Mouse (Mus musculus): Measurements from ENCODE around the gene Sap30l. TPM values are rescaled to one million over a fixed set of nuclear protein-coding genes. Genes with fewer than 3 reads are reported as not detected.
"Not testable (repeated sequence)": the region's sequence is repeated elsewhere in the genome, so short reads cannot be mapped to it uniquely, and the experiment has no call there.

Sap30l gene
- total and polyA plus RNA-seq, 2 experiments from 2014 or later, result 11.4 to 26.6 TPM

GRCm38 (mm10) chr11:57823714-57824113 is 22.3 kb downstream of the Sap30l start:
- no peak for TF ChIP-seq CTCF (IDR thresholded peaks at IDR 0.05; ENCODE audit: low read depth)
- DNase-seq (no peak), ATAC-seq (no peak)
- Histone ChIP-seq H3K27me3 (ENCODE audit: insufficient read depth, low read length) (peaks cover 32% of the 10 kb centered on the region), H3K27ac (ENCODE audit: low read depth, low read length) (no peak overlapping the region), H3K36me3 (ENCODE audit: insufficient read depth) (no peaks in the 10 kb centered on the region), H3K4me3 (ENCODE audit: low read depth, low read length) (no peak overlapping the region), H3K4me1 (ENCODE audit: insufficient read depth) (no peaks in the 10 kb centered on the region), H3K4me2 (ENCODE audit: low read depth) (no peak overlapping the region), H3K9me3 (ENCODE audit: low read length) (no peaks in the 10 kb centered on the region), H3K9ac (no peak overlapping the region)
- WGBS, result 75% methylated on average over 7 of the region's 7 CpGs

DNA sequence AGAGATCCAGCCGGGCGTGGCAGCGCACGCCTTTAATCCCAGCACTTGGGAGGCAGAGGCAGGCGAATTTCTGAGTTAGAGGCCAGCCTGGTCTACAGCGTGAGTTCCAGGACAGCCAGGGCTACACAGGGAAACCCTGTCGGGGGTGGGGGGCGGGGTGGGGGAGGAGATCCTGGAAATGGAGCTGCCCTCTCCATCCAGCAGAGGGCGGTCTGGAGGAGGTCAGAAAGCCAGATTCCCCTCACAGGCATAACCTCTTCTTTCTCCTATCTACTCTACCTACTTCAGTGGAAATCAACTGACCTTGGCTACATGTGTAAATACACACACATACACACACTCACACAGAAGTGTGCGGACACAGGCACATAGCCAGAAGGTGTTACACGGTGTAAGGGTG is 23.8 kb downstream of the Sap30l start:
- not testable (repeated sequence) for H3K36me3 ChIP-seq (ENCODE audit: insufficient read depth); ATAC-seq; DNase-seq; H3K4me2 ChIP-seq (ENCODE audit: low read depth); H3K4me3 ChIP-seq (ENCODE audit: low read depth, low read length); H3K9ac ChIP-seq; H3K27ac ChIP-seq (ENCODE audit: low read depth, low read length); H3K9me3 ChIP-seq (ENCODE audit: low read length); H3K4me1 ChIP-seq (ENCODE audit: insufficient read depth)
- peaks cover 47% of the 10 kb centered on the region for H3K27me3 ChIP-seq (ENCODE audit: insufficient read depth, low read length)
- 56% methylated on average over 11 of the region's 11 CpGs for WGBS

DNA sequence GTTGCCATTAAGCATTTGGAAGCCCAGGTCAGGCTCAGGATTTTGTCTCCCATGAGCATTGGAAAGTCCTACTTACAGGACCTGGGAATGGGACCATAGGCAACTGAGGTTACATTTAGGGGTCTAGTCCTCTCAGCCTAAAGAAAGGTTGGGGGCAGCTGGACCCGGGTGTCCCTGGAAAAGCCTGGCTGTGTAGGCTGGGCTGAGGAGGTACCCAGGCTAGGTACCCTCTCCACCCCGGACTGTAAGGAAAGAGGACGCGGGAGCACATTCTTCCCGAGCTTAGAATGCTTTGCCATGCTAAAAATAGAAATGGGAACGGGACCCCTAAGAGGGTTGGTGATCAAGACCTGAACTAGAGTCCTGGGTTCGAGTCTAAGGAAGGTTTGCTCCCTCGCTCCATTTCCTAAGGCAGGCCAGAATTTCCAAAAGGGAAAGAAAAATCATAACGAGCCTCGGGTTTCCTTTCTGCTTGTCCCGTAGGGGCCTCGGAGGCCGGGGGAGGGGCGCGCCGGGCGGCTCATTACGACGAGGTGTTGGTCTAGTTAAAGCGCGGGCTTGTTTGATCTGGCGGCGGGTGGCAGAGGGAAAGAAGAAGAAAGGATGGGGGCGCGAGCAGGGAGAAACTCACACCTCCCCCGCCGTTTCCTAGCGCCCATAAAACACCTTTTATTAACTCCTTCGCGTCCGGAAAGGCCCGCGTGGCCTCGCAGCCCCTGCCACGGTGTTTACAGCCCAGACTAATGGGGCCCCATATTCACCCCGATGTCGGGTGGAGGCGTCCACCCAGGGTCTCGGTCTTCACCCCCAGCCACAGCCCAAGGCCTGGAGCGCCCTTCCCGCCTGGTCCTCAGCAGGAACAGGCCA is 25.8 kb downstream of the Sap30l start:
- Histone ChIP-seq H3K27ac (ENCODE audit: low read depth, low read length) (no peak overlapping the region), H3K27me3 (ENCODE audit: insufficient read depth, low read length) (peaks cover 64% of the 10 kb centered on the region), H3K4me3 (ENCODE audit: low read depth, low read length) (peak overlapping the region; percentile 21), H3K9me3 (ENCODE audit: low read length) (no peaks in the 10 kb centered on the region), H3K4me2 (ENCODE audit: low read depth) (peak overlapping the region; percentile 33), H3K4me1 (ENCODE audit: insufficient read depth) (no peaks in the 10 kb centered on the region), H3K36me3 (ENCODE audit: insufficient read depth) (no peaks in the 10 kb centered on the region), H3K9ac (no peak overlapping the region)
- WGBS, result 1% methylated on average over 41 of the region's 41 CpGs
- no peak for TF ChIP-seq CTCF (IDR thresholded peaks at IDR 0.05; ENCODE audit: low read depth)
- no peak for ATAC-seq
- no peak for DNase-seq

- Histone ChIP-seq H3K27me3 (ENCODE audit: insufficient read depth, low read length) (peaks cover 71% of the 10 kb centered on the region), H3K4me3 (ENCODE audit: low read depth, low read length) (peak overlapping the region; percentile 21), H3K4me2 (ENCODE audit: low read depth) (peak overlapping the region; percentile 33), H3K4me1 (ENCODE audit: insufficient read depth) (no peaks in the 10 kb centered on the region), H3K27ac (ENCODE audit: low read depth, low read length) (no peak overlapping the region), H3K36me3 (ENCODE audit: insufficient read depth) (no peaks in the 10 kb centered on the region), H3K9me3 (ENCODE audit: low read length) (no peaks in the 10 kb centered on the region), H3K9ac (no peak overlapping the region)
- peak; percentile 69 for DNase-seq
- ATAC-seq, result peak; percentile 20; the same call in 1 of the 2 replicates
- no peak for TF ChIP-seq CTCF (IDR thresholded peaks at IDR 0.05; ENCODE audit: low read depth)
- under 1% methylated on average over 33 of the region's 33 CpGs for WGBS
Observed at GRCm38 (mm10) chr11:57827915-57828545, 26.6 kb downstream of the Sap30l start.

DNA sequence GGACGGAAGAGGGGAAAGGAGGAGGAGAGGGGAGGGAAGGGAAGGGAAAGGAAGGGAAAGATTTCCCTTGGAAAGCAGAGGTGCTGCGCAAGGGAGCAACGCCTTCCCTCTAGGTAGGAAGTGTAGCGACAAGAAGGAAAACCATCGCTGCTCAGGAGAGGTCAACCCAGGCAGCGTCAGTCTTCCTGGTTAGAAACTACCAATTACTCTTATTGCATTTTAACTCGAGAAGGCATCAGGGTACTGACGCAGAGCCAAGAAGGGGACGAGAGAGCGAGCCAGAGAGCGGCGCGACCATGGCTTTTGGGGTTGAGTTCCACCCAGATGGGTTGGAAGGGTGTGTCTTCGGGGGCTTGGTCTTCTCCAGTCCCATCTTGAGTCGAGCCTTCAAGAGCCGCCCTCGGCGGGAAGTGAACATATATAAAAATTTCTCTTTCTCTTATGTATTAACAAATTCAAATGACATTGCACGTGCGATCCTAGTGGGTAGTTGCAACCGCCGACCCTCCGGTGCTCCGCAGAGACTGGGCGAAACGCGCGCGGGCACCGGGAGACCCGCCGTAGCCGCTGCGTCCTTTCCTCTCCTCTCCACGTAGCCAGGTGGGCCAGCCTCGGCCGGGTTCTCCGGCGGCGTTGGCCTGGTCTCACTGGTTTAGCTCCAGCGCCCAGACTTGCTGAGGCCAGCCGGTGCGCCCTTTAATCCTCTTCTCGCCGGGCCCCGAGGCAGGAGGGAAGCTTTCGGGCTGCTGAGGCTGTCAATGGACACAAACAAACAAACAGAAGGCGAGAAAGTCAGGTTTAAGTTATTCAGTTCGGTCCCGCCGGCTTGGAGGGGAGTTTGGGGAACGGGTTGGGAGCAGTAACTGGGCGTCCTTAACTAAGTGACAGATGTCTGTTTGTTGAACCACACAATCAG is 27.8 kb downstream of the Sap30l start:
- H3K27me3 ChIP-seq (ENCODE audit: insufficient read depth, low read length), result peaks cover 83% of the 10 kb centered on the region
- ATAC-seq (no peak), DNase-seq (no peak)
- 3% methylated on average over 53 of the region's 53 CpGs for WGBS
- H3K36me3 ChIP-seq (ENCODE audit: insufficient read depth), result no peaks in the 10 kb centered on the region
- H3K9ac ChIP-seq, result no peak overlapping the region
- H3K4me2 ChIP-seq (ENCODE audit: low read depth), result no peak overlapping the region
- H3K4me1 ChIP-seq (ENCODE audit: insufficient read depth), result no peaks in the 10 kb centered on the region
- H3K4me3 ChIP-seq (ENCODE audit: low read depth, low read length), result 0 out of 2 replicates have a peak overlapping the region, but pooled peaks have one; percentile 3
- no peak for TF ChIP-seq CTCF (IDR thresholded peaks at IDR 0.05; ENCODE audit: low read depth)
- no peaks in the 10 kb centered on the region for H3K9me3 ChIP-seq (ENCODE audit: low read length)
- H3K27ac ChIP-seq (ENCODE audit: low read depth, low read length), result no peak overlapping the region

DNA sequence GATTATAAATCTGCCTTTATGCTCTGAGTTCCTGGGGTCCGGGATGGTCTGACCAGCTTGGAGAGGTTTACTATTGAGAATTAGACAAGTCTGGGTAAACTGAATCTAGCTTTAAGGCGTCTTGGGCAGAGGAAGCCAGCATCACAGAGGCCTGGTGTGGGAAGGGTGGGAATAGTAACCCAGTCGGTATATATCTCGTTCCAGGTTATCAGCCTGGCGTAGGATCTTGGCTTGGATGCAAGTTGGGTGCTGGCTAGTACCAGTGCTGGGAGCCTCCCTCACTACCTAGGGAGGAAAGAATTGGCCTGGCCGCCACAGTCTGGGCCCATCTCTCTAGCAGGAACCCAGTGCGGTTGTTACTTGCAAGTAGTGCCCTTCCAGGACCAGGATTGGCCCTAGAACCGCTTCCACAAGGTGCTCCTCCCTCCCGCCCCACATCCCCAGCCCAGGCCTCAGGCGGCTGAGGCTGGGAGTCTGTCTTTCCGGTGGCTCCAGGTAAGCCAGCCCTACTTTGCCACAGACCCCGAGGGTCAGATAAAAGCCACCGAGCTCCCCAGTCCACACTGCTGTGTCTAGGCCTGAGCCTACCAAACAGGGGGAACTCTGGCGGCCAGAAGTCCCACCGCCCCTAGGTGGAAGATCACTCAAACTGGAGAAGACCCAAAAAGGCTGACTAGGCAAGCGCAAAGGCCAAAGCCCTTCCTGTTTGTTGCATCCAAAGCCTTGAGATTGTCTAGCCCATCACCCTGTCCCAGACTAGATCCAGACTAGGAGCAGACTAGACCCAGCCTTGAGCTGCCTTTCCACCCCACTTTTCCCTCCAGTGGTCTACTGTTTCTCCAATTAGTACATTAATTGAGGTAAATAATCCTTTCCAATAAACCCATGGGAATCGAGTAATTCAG is 28.7 kb downstream of the Sap30l start:
- DNase-seq (no peak), ATAC-seq (no peak)
- no peak overlapping the region for H3K4me2 ChIP-seq (ENCODE audit: low read depth)
- H3K27me3 ChIP-seq (ENCODE audit: insufficient read depth, low read length), result peaks cover 85% of the 10 kb centered on the region
- no peaks in the 10 kb centered on the region for H3K36me3 ChIP-seq (ENCODE audit: insufficient read depth)
- no peak overlapping the region for H3K9ac ChIP-seq
- H3K4me1 ChIP-seq (ENCODE audit: insufficient read depth), result no peaks in the 10 kb centered on the region
- no peak for TF ChIP-seq CTCF (IDR thresholded peaks at IDR 0.05; ENCODE audit: low read depth)
- 23% methylated on average over 17 of the region's 17 CpGs for WGBS
- no peak overlapping the region for H3K4me3 ChIP-seq (ENCODE audit: low read depth, low read length)
- no peaks in the 10 kb centered on the region for H3K9me3 ChIP-seq (ENCODE audit: low read length)
- H3K27ac ChIP-seq (ENCODE audit: low read depth, low read length), result no peak overlapping the region

Measured in forebrain, postnatal 0 days (tissue).